Mouse (Mus musculus): ENCODE measurements around the gene Cldn2. TPM values are rescaled to one million over a fixed set of nuclear protein-coding genes. Genes with fewer than 3 reads are reported as not detected.

Gene Cldn2
- polyA plus RNA-seq, 1 experiment: not detected

DNA sequence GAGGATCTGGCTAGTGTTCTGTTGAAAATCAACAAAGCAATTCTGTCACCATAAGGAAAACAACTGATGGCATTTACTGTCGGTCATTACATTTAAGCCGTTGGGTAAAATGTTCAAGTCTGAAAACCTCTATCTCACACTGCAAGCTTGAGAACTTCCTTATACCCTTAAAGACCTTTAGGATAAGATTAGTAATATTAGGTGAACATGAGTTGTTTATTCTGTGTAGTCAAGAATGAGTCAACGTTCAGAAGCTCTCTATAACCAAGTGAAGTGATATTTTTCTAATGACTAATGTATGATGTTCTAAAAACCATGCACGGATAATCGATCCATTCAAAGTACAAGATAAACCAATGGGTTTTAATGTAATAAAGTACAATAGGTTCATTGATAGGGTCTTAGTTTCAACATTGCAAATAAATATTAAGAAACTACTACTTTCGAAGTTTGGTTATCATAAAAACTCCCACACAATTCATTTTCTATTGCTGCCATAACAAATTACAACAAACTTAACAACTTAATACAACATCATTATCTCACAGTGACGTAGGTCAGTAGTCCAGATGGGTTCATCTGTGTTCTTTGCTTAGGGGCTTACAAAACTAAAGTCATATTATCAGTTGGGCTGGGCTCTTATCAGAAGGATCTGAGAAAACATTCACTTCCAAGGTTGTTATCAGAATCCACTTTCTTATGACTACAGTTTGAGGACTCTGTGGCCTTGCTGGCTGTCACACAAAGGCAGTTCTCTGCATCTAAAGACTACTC, 6.4 kb upstream of the Cldn2 start:
- Histone ChIP-seq H3ac (ENCODE audit: control insufficient read depth, insufficient read length, low read depth) (no peak overlapping the region), H3K27me3 (ENCODE audit: control insufficient read depth, insufficient read depth, insufficient read length) (no peaks in the 10 kb centered on the region)
- no peak for TF ChIP-seq CEBPB (IDR thresholded peaks at IDR 0.05; ENCODE audit: low read depth)

GRCm38 (mm10) chrX:139796037-139796436, 4.6 kb upstream of the Cldn2 start:
- Histone ChIP-seq H3K4me3 (ENCODE audit: insufficient read depth, poor library complexity, severe bottlenecking) (no peak overlapping the region), H3ac (ENCODE audit: control insufficient read depth, insufficient read length, low read depth) (no peak overlapping the region), H3K27me3 (ENCODE audit: control insufficient read depth, insufficient read depth, insufficient read length) (no peaks in the 10 kb centered on the region), H3K79me2 (ENCODE audit: control insufficient read depth, insufficient read depth) (no peaks in the 10 kb centered on the region), H3K79me3 (ENCODE audit: low read depth) (no peaks in the 10 kb centered on the region), H3K36me3 (ENCODE audit: control insufficient read depth, insufficient read depth) (no peaks in the 10 kb centered on the region)
- TF ChIP-seq USF1 (IDR thresholded peaks at IDR 0.05; ENCODE audit: low read depth): no peak
- no peak for TF ChIP-seq CEBPB (IDR thresholded peaks at IDR 0.05; ENCODE audit: low read depth)
- TF ChIP-seq CTCF (IDR thresholded peaks at IDR 0.05; ENCODE audit: control insufficient read depth, insufficient read depth, insufficient read length): no peak
- no peak for TF ChIP-seq MYOG (IDR thresholded peaks at IDR 0.05; ENCODE audit: control insufficient read depth, extremely low read depth, insufficient read length)
- no peak for TF ChIP-seq MAX (IDR thresholded peaks at IDR 0.05)
- TF ChIP-seq MYOD1 (IDR thresholded peaks at IDR 0.05; ENCODE audit: control insufficient read depth, insufficient read length, low read depth): no peak
- TF ChIP-seq FOSL1 (IDR thresholded peaks at IDR 0.05; ENCODE audit: insufficient read depth, low read length, poor library complexity, severe bottlenecking): no peak

More for the DNA sequence above, 6.4 kb upstream of the Cldn2 start:
- Histone ChIP-seq H3K36me3 (ENCODE audit: control insufficient read depth, insufficient read depth) (no peaks in the 10 kb centered on the region), H3K4me3 (ENCODE audit: insufficient read depth, poor library complexity, severe bottlenecking) (no peak overlapping the region), H3K79me2 (ENCODE audit: control insufficient read depth, insufficient read depth) (no peaks in the 10 kb centered on the region), H3K79me3 (ENCODE audit: low read depth) (no peaks in the 10 kb centered on the region)

DNA sequence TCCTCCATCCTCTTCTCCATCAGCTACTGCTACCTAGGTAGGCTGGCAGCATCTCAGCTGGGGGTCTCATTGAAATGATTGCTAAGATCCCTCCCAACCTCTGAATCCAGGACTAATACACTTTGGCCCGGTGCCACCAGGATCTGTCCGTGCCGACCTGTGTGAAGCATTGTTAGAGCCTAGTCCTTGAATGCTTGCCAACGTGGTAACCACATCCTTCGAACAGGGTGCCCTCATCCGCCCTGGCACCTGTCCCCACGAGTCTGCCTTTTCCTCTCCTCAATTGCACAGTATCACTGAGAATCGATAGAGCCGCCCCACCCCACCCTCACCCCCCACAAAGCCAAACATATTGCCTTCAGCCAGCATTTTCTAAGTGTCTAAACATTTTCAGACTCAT, 2.8 kb upstream of the Cldn2 start:
- TF ChIP-seq MYOD1 (IDR thresholded peaks at IDR 0.05; ENCODE audit: control insufficient read depth, insufficient read length, low read depth) (no peak), MYOG (IDR thresholded peaks at IDR 0.05; ENCODE audit: control insufficient read depth, extremely low read depth, insufficient read length) (no peak), FOSL1 (IDR thresholded peaks at IDR 0.05; ENCODE audit: insufficient read depth, low read length, poor library complexity, severe bottlenecking) (no peak), USF1 (IDR thresholded peaks at IDR 0.05; ENCODE audit: low read depth) (no peak), CTCF (IDR thresholded peaks at IDR 0.05; ENCODE audit: control insufficient read depth, insufficient read depth, insufficient read length) (no peak), CEBPB (IDR thresholded peaks at IDR 0.05; ENCODE audit: low read depth) (no peak), MAX (IDR thresholded peaks at IDR 0.05) (no peak)
- H3ac ChIP-seq (ENCODE audit: control insufficient read depth, insufficient read length, low read depth): no peak overlapping the region
- H3K27me3 ChIP-seq (ENCODE audit: control insufficient read depth, insufficient read depth, insufficient read length): no peaks in the 10 kb centered on the region

GRCm38 (mm10) chrX:139799953-139800352, 675 bp upstream of the Cldn2 start:
- Histone ChIP-seq H3K27me3 (ENCODE audit: control insufficient read depth, insufficient read depth, insufficient read length) (no peaks in the 10 kb centered on the region), H3K79me3 (ENCODE audit: low read depth) (no peaks in the 10 kb centered on the region), H3K36me3 (ENCODE audit: control insufficient read depth, insufficient read depth) (no peaks in the 10 kb centered on the region), H3ac (ENCODE audit: control insufficient read depth, insufficient read length, low read depth) (no peak overlapping the region), H3K79me2 (ENCODE audit: control insufficient read depth, insufficient read depth) (no peaks in the 10 kb centered on the region), H3K4me3 (ENCODE audit: insufficient read depth, poor library complexity, severe bottlenecking) (no peak overlapping the region)
- TF ChIP-seq CTCF (IDR thresholded peaks at IDR 0.05; ENCODE audit: control insufficient read depth, insufficient read depth, insufficient read length): no peak
- no peak for TF ChIP-seq MYOG (IDR thresholded peaks at IDR 0.05; ENCODE audit: control insufficient read depth, extremely low read depth, insufficient read length)
- TF ChIP-seq MYOD1 (IDR thresholded peaks at IDR 0.05; ENCODE audit: control insufficient read depth, insufficient read length, low read depth): no peak
- TF ChIP-seq FOSL1 (IDR thresholded peaks at IDR 0.05; ENCODE audit: insufficient read depth, low read length, poor library complexity, severe bottlenecking): no peak

More for the DNA sequence above, 2.8 kb upstream of the Cldn2 start:
- Histone ChIP-seq H3K4me3 (ENCODE audit: insufficient read depth, poor library complexity, severe bottlenecking) (no peak overlapping the region), H3K79me2 (ENCODE audit: control insufficient read depth, insufficient read depth) (no peaks in the 10 kb centered on the region), H3K36me3 (ENCODE audit: control insufficient read depth, insufficient read depth) (no peaks in the 10 kb centered on the region), H3K79me3 (ENCODE audit: low read depth) (no peaks in the 10 kb centered on the region)

GRCm38 (mm10) chrX:139803028-139803427, 2.4 kb downstream of the Cldn2 start:
- H3ac ChIP-seq (ENCODE audit: control insufficient read depth, insufficient read length, low read depth): no peak overlapping the region
- TF ChIP-seq CEBPB (IDR thresholded peaks at IDR 0.05; ENCODE audit: low read depth): no peak
- no peak for TF ChIP-seq MYOD1 (IDR thresholded peaks at IDR 0.05; ENCODE audit: control insufficient read depth, insufficient read length, low read depth)
- TF ChIP-seq CTCF (IDR thresholded peaks at IDR 0.05; ENCODE audit: control insufficient read depth, insufficient read depth, insufficient read length): no peak
- no peak for TF ChIP-seq MYOG (IDR thresholded peaks at IDR 0.05; ENCODE audit: control insufficient read depth, extremely low read depth, insufficient read length)
- TF ChIP-seq FOSL1 (IDR thresholded peaks at IDR 0.05; ENCODE audit: insufficient read depth, low read length, poor library complexity, severe bottlenecking): no peak
- no peak for TF ChIP-seq MAX (IDR thresholded peaks at IDR 0.05)
- no peak for TF ChIP-seq USF1 (IDR thresholded peaks at IDR 0.05; ENCODE audit: low read depth)
- no peak overlapping the region for H3K4me3 ChIP-seq (ENCODE audit: insufficient read depth, poor library complexity, severe bottlenecking)
- no peaks in the 10 kb centered on the region for H3K79me3 ChIP-seq (ENCODE audit: low read depth)
- H3K27me3 ChIP-seq (ENCODE audit: control insufficient read depth, insufficient read depth, insufficient read length): no peaks in the 10 kb centered on the region
- H3K36me3 ChIP-seq (ENCODE audit: control insufficient read depth, insufficient read depth): no peaks in the 10 kb centered on the region
- no peaks in the 10 kb centered on the region for H3K79me2 ChIP-seq (ENCODE audit: control insufficient read depth, insufficient read depth)

GRCm38 (mm10) chrX:139805918-139806317, 5.3 kb downstream of the Cldn2 start:
- Histone ChIP-seq H3ac (ENCODE audit: control insufficient read depth, insufficient read length, low read depth) (no peak overlapping the region), H3K79me2 (ENCODE audit: control insufficient read depth, insufficient read depth) (no peaks in the 10 kb centered on the region), H3K4me3 (ENCODE audit: insufficient read depth, poor library complexity, severe bottlenecking) (no peak overlapping the region), H3K79me3 (ENCODE audit: low read depth) (no peaks in the 10 kb centered on the region), H3K27me3 (ENCODE audit: control insufficient read depth, insufficient read depth, insufficient read length) (no peaks in the 10 kb centered on the region), H3K36me3 (ENCODE audit: control insufficient read depth, insufficient read depth) (no peaks in the 10 kb centered on the region)
- TF ChIP-seq CEBPB (IDR thresholded peaks at IDR 0.05; ENCODE audit: low read depth) (no peak), CTCF (IDR thresholded peaks at IDR 0.05; ENCODE audit: control insufficient read depth, insufficient read depth, insufficient read length) (no peak), MYOG (IDR thresholded peaks at IDR 0.05; ENCODE audit: control insufficient read depth, extremely low read depth, insufficient read length) (no peak), MYOD1 (IDR thresholded peaks at IDR 0.05; ENCODE audit: control insufficient read depth, insufficient read length, low read depth) (no peak), USF1 (IDR thresholded peaks at IDR 0.05; ENCODE audit: low read depth) (no peak), FOSL1 (IDR thresholded peaks at IDR 0.05; ENCODE audit: insufficient read depth, low read length, poor library complexity, severe bottlenecking) (no peak), MAX (IDR thresholded peaks at IDR 0.05) (no peak)
